Mouse (Mus musculus) forebrain, embryonic 14.5 days (tissue): Measurements from ENCODE around the gene Ddx24. TPM values are rescaled to one million over a fixed set of nuclear protein-coding genes. Genes with fewer than 3 reads are reported as not detected.
"Not testable (repeated sequence)": the region's sequence is repeated elsewhere in the genome, so short reads cannot be mapped to it uniquely, and the experiment has no call there.

ENCODE experiments used
- ATAC-seq: fragments of 200-750 bp; cut with Nextera tagmentation; 2 replicates; pipeline ENCODE4 v1.8.0; 2017; ENCODE audit warnings: mild to moderate bottlenecking, moderate library complexity
- DNase-seq: peaks from one replicate; pipeline ENCODE4 v3.0.0-alpha.2; 2015; ENCODE audit warnings: low spot score
- H3K27ac ChIP-seq: fragments of 300-500 bp; sonication (generic); 2 replicates; pipeline ENCODE4 v1.5.1; 2014; ENCODE audit warnings: low read depth, mild to moderate bottlenecking, control low read depth, low read length, moderate library complexity
- H3K27me3 ChIP-seq: fragments of 300-500 bp; sonication (generic); replicated peaks from 2 replicates; pipeline ENCODE4 v1.6.1; 2014; ENCODE audit warnings: low read length, control low read depth, mixed read lengths; ENCODE audit not compliant: control insufficient read depth, insufficient read depth
- H3K36me3 ChIP-seq: fragments of 300-500 bp; sonication (generic); 2 replicates; pipeline ENCODE4 v1.6.1; 2014; ENCODE audit warnings: low read length, control low read depth; ENCODE audit not compliant: control insufficient read depth, insufficient read depth
- H3K4me1 ChIP-seq: fragments of 300-500 bp; sonication (generic); 2 replicates; pipeline ENCODE4 v1.6.1; 2014; ENCODE audit warnings: antibody characterized with exemption, low read length, control low read depth; ENCODE audit not compliant: control insufficient read depth, insufficient read depth
- H3K4me2 ChIP-seq: fragments of 300-500 bp; sonication (generic); 2 replicates; pipeline ENCODE4 v1.6.1; 2014; ENCODE audit warnings: mild to moderate bottlenecking, control low read depth, low read length
- H3K4me3 ChIP-seq: fragments of 300-500 bp; sonication (generic); 2 replicates; pipeline ENCODE4 v1.5.1; 2014; ENCODE audit warnings: low read depth, low read length, control low read depth
- H3K9ac ChIP-seq: fragments of 300-500 bp; sonication (generic); 2 replicates; pipeline ENCODE4 v1.6.1; 2014; ENCODE audit warnings: mild to moderate bottlenecking, low read length, control low read depth, moderate library complexity
- H3K9me3 ChIP-seq: fragments of 300-500 bp; sonication (generic); replicated peaks from 2 replicates; pipeline ENCODE4 v1.6.1; 2016; ENCODE audit warnings: low read length, control low read depth, mixed read lengths; ENCODE audit not compliant: control insufficient read depth
- WGBS: fragments of 180-500 bp; shearing (Covaris S2); extraction: QIAGEN DNeasy Blood & Tissue Kit; methylation state at CpG from one replicate; pipeline ENCODE4 v1.1.7; 2014; 5-methylcytosine and 5-hydroxymethylcytosine counted together
- polyA plus RNA-seq: library from polyadenylated mRNA; unstranded; fragments of >200 nt; fragmentation: Nextera tagmentation; extraction: Ambion mirVana; gene quantifications from 2 replicates; pipeline ENCODE4 v1.2.1, GENCODE M21; 2014

The Ddx24 gene
- 103 and 110 TPM in 2 replicates for polyA plus RNA-seq

DNA sequence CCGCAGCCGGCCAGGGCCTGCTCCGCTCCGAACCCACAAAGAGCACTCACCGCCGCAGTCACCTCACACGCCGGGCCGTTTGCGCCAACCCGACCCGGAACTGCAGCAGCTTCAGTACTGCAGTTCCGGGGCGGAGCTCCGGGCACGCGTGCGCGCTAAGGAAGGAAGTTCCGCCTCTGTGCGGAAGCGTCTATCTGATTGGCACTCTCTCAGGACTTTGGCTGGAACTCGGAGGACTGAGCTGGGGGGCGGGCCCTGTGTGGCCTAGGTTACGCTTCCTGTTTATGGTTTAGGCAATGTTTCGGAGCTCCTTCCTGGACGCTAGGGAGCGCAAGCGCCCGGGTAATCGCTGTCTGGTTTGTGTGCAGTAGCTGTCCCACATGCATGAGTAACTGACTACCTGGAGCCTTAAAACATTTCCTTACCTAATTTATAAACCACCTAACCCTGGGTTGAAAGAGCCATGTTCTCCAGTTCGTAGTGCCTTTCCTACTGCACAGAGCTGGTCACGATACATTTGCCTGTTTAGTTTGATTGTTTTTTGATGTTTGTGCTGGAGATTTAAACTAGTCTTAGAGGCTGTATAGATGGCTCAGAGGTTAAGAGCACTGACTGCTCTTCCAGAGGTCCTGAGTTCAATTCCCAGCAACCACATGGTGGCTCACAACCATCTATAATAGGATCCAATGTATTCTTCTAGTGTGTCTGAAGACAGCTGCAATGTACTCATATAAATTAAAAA is at the start of gene Ddx24:
TSS of gene Ddx24 (minus strand) at position 102 of the 742 bp plus-strand sequence.
- Histone ChIP-seq H3K9me3 (no peaks in the 10 kb centered on the region), H3K4me2 (peak within 1 kb of the TSS; percentile 86), H3K36me3 (peaks cover 17% of the 10 kb centered on the region), H3K9ac (peak within 1 kb of the TSS; percentile 81), H3K4me3 (peak within 1 kb of the TSS; percentile 79), H3K4me1 (peaks cover 18% of the 10 kb centered on the region), H3K27ac (no peak within 1 kb of the TSS), H3K27me3 (no peaks in the 10 kb centered on the region)
- peak; percentile 100 for ATAC-seq
- DNase-seq, result peak; percentile 99
- 2% methylated on average over 33 of the region's 33 CpGs for WGBS

GRCm38 (mm10) chr12:103474481-103474880 is 48.9 kb upstream of the Ddx24 start:
- Histone ChIP-seq H3K4me1 (no peaks in the 10 kb centered on the region), H3K27me3 (no peaks in the 10 kb centered on the region), H3K4me3 (no peak overlapping the region), H3K4me2 (no peak overlapping the region), H3K36me3 (no peaks in the 10 kb centered on the region), H3K9ac (no peak overlapping the region), H3K27ac (no peak overlapping the region), H3K9me3 (no peaks in the 10 kb centered on the region)
- no peak for ATAC-seq
- DNase-seq, result no peak
- WGBS, result 67% methylated on average over 2 of the region's 2 CpGs

GRCm38 (mm10) chr12:103457140-103457539 is 31.5 kb upstream of the Ddx24 start, which contains the start of gene Ifi27l2b:
Ifi27l2b (minus strand) TSS chr12:103457223.
- H3K36me3 ChIP-seq, result no peaks in the 10 kb centered on the region
- no peak within 1 kb of the TSS for H3K4me2 ChIP-seq
- DNase-seq (no peak), ATAC-seq (no peak)
- no peaks in the 10 kb centered on the region for H3K27me3 ChIP-seq
- H3K4me3 ChIP-seq, result no peak within 1 kb of the TSS
- H3K9ac ChIP-seq, result no peak within 1 kb of the TSS
- no peak within 1 kb of the TSS for H3K27ac ChIP-seq
- H3K4me1 ChIP-seq, result no peaks in the 10 kb centered on the region
- 75% methylated on average over 3 of the region's 3 CpGs for whole genome bisulfite sequencing
- H3K9me3 ChIP-seq, result no peaks in the 10 kb centered on the region

GRCm38 (mm10) chr12:103456727-103457126 is 31.1 kb upstream of the Ddx24 start:
- not testable (repeated sequence) for H3K4me3 ChIP-seq, H3K27ac ChIP-seq, H3K9me3 ChIP-seq, H3K4me1 ChIP-seq, DNase-seq, ATAC-seq, H3K36me3 ChIP-seq, H3K9ac ChIP-seq, H3K4me2 ChIP-seq, H3K27me3 ChIP-seq
- no CpG with 5 or more reads among the region's 1 CpGs for WGBS

DNA sequence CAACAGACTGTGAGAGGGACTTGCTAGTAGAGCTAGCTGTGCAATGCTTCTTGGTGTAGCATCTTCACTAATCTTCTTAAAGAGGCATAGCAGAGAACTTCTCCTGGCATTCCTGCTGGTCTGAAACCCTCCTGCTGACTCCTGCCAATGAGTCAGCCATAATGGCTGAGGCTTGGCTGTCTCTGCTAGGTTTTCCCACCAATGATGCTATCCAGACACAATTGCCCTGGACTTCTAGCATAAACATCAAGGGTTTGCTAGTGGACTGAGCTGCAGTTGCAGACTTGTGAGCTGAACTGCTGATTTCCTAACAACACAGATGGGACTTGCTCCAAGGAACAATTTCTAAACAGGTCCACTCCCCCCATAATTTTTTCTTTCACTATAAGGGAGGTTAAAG is 27.7 kb upstream of the Ddx24 start:
- no peak overlapping the region for H3K27ac ChIP-seq
- no peak overlapping the region for H3K4me3 ChIP-seq
- no peaks in the 10 kb centered on the region for H3K9me3 ChIP-seq
- DNase-seq, result no peak
- no peak for ATAC-seq
- H3K9ac ChIP-seq, result no peak overlapping the region
- H3K36me3 ChIP-seq, result no peaks in the 10 kb centered on the region
- H3K4me1 ChIP-seq, result no peaks in the 10 kb centered on the region
- no peak overlapping the region for H3K4me2 ChIP-seq
- H3K27me3 ChIP-seq, result no peaks in the 10 kb centered on the region

DNA sequence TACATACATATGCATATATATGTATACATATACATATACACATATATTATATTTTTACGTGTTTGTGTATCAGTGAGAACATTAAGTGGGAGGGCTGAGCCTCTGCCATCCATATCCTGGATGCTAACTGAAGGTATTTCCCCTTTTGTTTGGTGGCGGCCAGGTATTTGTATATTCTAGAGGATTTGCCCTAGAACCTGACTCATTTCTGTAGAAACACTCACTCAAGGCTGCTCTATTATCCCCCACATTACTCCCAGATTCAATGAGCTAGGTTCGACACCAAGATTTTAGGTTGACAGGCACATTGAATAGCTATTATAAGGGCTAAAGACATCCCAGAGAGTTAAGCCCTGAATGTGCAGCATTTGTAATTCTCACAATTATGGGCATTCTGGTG is 19.4 kb upstream of the Ddx24 start:
- Histone ChIP-seq H3K9ac (no peak overlapping the region), H3K4me1 (no peaks in the 10 kb centered on the region), H3K27me3 (no peaks in the 10 kb centered on the region), H3K4me2 (no peak overlapping the region), H3K4me3 (no peak overlapping the region), H3K9me3 (no peaks in the 10 kb centered on the region), H3K27ac (no peak overlapping the region), H3K36me3 (no peaks in the 10 kb centered on the region)
- DNase-seq (no peak), ATAC-seq (no peak)
- WGBS, result 59% methylated on average over 3 of the region's 3 CpGs

DNA sequence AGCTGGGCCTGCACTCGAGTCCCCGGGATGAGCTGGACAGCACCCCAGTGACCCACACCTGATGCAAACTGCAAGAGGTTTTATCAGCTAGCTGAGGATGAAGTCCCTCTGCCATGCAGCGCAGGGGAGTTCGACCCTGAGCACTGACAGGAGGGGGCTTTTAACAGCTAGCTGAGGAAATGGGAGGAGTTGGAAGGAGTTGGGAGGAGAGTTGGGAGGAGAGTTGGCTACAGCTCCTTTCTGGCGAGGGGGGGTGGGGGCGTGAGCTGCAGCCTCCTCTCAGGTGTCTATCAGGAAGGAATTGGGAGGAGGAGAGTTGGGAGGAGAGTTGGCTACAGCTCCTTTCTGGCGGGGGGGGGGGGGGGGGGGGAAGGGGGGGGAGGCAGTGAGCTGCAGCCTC is 18.6 kb upstream of the Ddx24 start:
- not testable (repeated sequence) for H3K27me3 ChIP-seq, H3K27ac ChIP-seq, H3K4me1 ChIP-seq, H3K9ac ChIP-seq, DNase-seq, H3K4me2 ChIP-seq, H3K9me3 ChIP-seq, H3K4me3 ChIP-seq, H3K36me3 ChIP-seq, ATAC-seq
- WGBS, result 48% methylated on average over 6 of the region's 7 CpGs

DNA sequence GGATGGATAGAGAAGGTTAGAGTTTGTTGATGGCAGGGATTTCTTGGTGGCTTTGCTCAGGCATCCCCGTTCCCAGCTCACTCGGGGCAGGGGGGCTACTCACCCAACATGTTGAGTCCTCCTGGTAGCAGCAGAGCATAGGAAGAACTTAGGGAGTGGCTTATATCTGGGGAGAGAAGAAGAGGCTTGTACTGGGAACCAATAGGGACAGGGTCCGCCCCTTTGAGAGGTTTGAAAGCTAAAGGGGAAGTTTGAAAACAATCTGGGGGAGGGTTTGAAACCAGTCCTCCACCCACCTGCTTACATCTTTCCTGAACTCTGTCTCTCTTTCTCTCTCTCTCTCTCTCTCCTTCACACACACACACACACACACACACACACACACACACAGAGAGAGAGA is 17.9 kb upstream of the Ddx24 start, which contains the start of gene Ifi27l2a:
TSS of gene Ifi27l2a (minus strand) at position 157 of the 400 bp plus-strand sequence.
- 58% methylated on average over 3 of the region's 3 CpGs for WGBS
- H3K27ac ChIP-seq, result no peak within 1 kb of the TSS
- H3K4me2 ChIP-seq, result no peak within 1 kb of the TSS
- H3K4me3 ChIP-seq, result no peak within 1 kb of the TSS
- ATAC-seq (no peak), DNase-seq (no peak)
- no peaks in the 10 kb centered on the region for H3K4me1 ChIP-seq
- H3K9ac ChIP-seq, result no peak within 1 kb of the TSS
- H3K27me3 ChIP-seq, result no peaks in the 10 kb centered on the region
- no peaks in the 10 kb centered on the region for H3K9me3 ChIP-seq
- no peaks in the 10 kb centered on the region for H3K36me3 ChIP-seq

DNA sequence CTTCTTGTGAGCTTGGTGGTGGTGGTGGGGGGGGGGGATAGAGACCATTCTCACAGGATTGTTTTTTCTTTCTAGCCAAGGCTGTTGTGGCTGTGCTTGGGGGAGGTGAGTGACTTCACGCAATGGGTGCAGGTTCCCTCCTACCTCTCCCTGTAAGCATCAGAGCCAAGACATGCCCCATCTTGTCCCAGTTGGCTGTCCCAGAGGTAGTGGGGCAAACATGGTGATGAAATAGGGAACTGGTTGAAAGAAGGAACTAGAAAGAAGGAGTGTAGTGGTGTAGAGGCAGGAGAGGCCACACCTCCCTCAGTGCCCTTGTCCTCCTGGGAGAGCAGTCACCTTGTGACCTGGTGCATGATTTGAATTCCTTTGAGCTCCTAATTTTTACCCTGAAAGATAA is 12.0 kb upstream of the Ddx24 start:
- Histone ChIP-seq H3K27me3 (no peaks in the 10 kb centered on the region), H3K9me3 (no peaks in the 10 kb centered on the region), H3K27ac (no peak overlapping the region), H3K4me3 (no peak overlapping the region), H3K4me1 (no peaks in the 10 kb centered on the region), H3K4me2 (no peak overlapping the region), H3K36me3 (no peaks in the 10 kb centered on the region), H3K9ac (no peak overlapping the region)
- no peak for DNase-seq
- 82% methylated on average over 1 of the region's 1 CpGs for WGBS
- ATAC-seq, result no peak
